Mouse (Mus musculus) 3T3-L1 (cell line): ENCODE measurements at regions not wholly inside any gene's neighbourhood (a gene's known extent, or its start where the extent isn't known, plus 50 kb on each side); places are given as distances from the start of the nearest gene placed in this dataset.

Experiments
- DNase-seq: peaks from one replicate; pipeline ENCODE4 v3.0.0-alpha.2; 2015; ENCODE audit warnings: low read depth, low spot score

- peak; percentile 48 for DNase-seq
Observed at GRCm38 (mm10) chr5:18916688-18917285, 310.0 kb upstream of the Magi2 start.

DNA sequence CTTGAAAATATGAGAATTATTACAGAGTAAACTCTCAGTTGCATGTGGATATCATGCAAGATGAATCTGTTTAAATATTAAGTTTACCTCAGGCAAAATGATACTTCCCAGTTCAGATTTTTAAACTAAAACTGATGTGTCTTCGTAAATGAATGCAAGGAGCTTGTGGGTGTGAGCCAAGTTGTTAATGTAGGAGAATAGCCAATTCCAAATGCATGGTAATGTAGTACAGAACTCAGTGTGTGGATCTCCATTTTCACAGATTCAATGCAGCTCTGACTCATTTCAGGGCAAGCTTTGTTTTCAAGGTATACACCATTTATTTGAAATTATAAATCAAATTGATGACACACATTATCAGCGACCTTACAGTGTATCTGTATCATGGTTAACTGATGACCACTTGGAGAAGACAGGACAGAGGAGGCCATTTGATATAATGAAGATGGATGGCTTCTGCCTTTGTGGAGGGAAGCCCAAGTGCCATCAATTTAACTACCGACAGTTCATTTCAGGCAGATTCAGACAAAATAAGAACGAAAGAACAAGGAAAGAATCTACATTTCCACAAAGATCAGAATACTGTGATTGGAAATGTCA, 272.9 kb upstream of the Magi2 start:
- no peak for DNase-seq
